Mouse (Mus musculus) B cell, adult 62 days (primary cell): ENCODE measurements around the gene Khk. TPM values are rescaled to one million over a fixed set of nuclear protein-coding genes. Genes with fewer than 3 reads are reported as not detected.

ENCODE experiments used
- total RNA-seq: library from RNA; stranded (reverse); gene quantifications from 4 replicates; pipeline ENCODE4 v1.2.4, GENCODE M21; 2023

Khk gene
- 10.8 to 17.2 TPM (median 15.1 TPM) in 4 replicates for total RNA-seq

GRCm38 (mm10) chr5:30921256-30922033 lies at the start of gene Khk:
Gene Khk (plus strand): TSS chr5:30921431.

GRCm38 (mm10) chr5:30888337-30889087 lies 32.7 kb upstream of the Khk start, which contains the start of gene Agbl5:
Gene Agbl5 (plus strand): TSS chr5:30888694.

GRCm38 (mm10) chr5:30907413-30908059 lies 13.7 kb upstream of the Khk start, which contains the start of gene Ost4:
Gene Ost4 (minus strand): TSS chr5:30907788.

GRCm38 (mm10) chr5:30913060-30913841 lies 8.0 kb upstream of the Khk start, which contains the start of gene Emilin1:
Gene Emilin1 (plus strand): TSS chr5:30913402.

GRCm38 (mm10) chr5:30944956-30945781 lies 23.9 kb downstream of the Khk start, which contains the start of gene Cgref1:
Gene Cgref1 (minus strand): TSS chr5:30945591.

GRCm38 (mm10) chr5:30959966-30960501 lies 38.8 kb downstream of the Khk start, which contains the start of gene Preb:
Gene Preb (minus strand): TSS chr5:30960361.

GRCm38 (mm10) chr5:30968416-30968815 lies 47.2 kb downstream of the Khk start, which contains the start of gene Tcf23:
Gene Tcf23 (plus strand): TSS chr5:30968662.

Other genes with a start within 250 kb of the Khk start
- not detected in 4 replicates for gene Dpysl5, start 209.9 kb upstream of the Khk start, total RNA-seq
- gene Mapre3, start 106.8 kb upstream of the Khk start, total RNA-seq, result 7.0 to 11.0 TPM (median 10.1 TPM) in 4 replicates
- 39.0 to 46.1 TPM (median 42.0 TPM) in 4 replicates for gene Tmem214, start 53.4 kb upstream of the Khk start, total RNA-seq
- gene Agbl5, start 32.7 kb upstream of the Khk start, total RNA-seq, result 16.2 to 22.5 TPM (median 17.8 TPM) in 4 replicates
- 162 to 189 TPM (median 174 TPM) in 4 replicates for gene Ost4, start 13.6 kb upstream of the Khk start, total RNA-seq
- gene Emilin1, start 8.0 kb upstream of the Khk start, total RNA-seq, result 0.72 to 1.4 TPM (median 1.0 TPM) in 4 replicates
- not detected in 4 replicates for gene Cgref1, start 24.2 kb downstream of the Khk start, total RNA-seq
- gene Preb, start 38.9 kb downstream of the Khk start, total RNA-seq, result 172 to 183 TPM (median 175 TPM) in 4 replicates
- gene Tcf23, start 47.2 kb downstream of the Khk start, total RNA-seq, result not detected in 4 replicates
- 37.9 to 46.1 TPM (median 41.7 TPM) in 4 replicates for gene Atraid, start 126.9 kb downstream of the Khk start, total RNA-seq
- gene Slc5a6, start 127.5 kb downstream of the Khk start, total RNA-seq, result 7.6 to 20.0 TPM (median 10.9 TPM) in 4 replicates
- gene Cad, start 133.3 kb downstream of the Khk start, total RNA-seq, result 54.8 to 65.9 TPM (median 59.3 TPM) in 4 replicates
- gene Dnajc5g, start 184.9 kb downstream of the Khk start, total RNA-seq, result not detected in 4 replicates
- gene Slc30a3, start 186.8 kb downstream of the Khk start, total RNA-seq, result 0.25 to 0.92 TPM (median 0.47 TPM) in 4 replicates
- not detected in 4 replicates for gene Trim54, start 195.3 kb downstream of the Khk start, total RNA-seq
- not detected in 4 replicates for gene Ucn, start 217.4 kb downstream of the Khk start, total RNA-seq
- gene Mpv17, start 232.8 kb downstream of the Khk start, total RNA-seq, result 17.5 to 21.4 TPM (median 20.8 TPM) in 4 replicates